Mouse (Mus musculus) hindlimb bud, embryonic 11.5 days (tissue): ENCODE data around the gene Wee2.

Source experiments
- DNase-seq: peaks from one replicate; pipeline ENCODE4 v3.0.0-alpha.2; 2012; ENCODE audit warnings: low read depth, low spot score; ENCODE audit errors: extremely low spot score

Wee2 gene

DNA sequence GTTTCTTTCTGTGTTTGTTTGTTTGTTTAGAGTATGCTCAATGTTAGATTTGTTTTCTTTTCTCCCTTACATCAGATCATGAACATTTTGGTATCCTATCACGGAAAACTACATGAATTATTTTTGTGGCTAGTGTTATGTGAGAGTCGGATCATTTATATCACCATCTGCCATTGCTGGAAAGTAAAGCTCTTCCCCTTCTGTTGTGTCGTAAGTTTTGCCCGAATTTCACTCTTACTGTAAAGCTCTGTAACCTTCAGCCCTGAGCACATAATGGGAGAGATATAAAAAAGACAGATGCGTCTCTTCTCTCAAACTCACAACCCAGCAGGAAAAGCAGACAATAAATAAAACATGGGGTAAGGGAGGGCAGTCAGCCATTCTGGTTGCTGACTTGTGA lies at the start of gene Wee2:
Wee2 (plus strand) TSS at position 153 of the 400 bp plus-strand sequence.
- DNase-seq = no peak

DNA sequence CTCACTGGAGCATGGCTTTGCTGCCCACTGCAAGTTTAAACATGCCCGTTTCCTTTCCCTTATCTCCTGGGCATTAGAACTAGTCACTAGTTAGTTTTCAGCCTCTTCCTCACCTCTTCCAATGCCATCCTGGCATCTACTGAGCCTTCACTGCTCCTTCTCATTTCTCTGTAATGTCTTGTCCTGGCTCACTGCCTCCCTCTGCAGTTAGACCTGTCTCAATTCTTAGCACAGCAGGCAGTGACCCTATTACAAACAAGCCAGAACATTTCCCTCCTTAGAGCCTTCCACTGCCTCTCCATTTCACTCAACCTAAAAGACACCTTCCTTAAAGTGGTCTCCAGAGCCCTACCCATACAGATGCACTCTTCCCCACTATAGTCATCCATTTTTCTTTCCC lies 47.9 kb upstream of the Wee2 start:
- DNase-seq = no peak

DNA sequence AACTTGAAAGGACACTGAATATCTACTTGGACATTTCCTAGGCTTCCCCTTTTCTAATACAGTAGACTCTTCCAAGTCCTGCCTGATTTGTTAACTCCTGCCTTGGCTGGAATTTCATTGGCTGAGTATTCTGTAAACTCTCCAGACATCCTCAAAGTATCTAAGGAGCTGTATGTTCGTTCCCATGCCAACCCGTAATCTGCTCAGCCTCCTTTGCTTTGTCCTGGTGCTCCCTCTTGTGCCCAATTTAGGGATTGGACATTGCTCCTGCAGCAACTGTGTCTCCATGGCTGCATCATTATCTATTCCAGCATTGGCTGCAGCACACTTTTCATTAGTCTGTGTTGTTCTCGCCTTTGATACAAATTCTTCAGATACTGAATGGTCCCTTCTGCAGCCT lies 45.7 kb upstream of the Wee2 start:
- DNase-seq = peak; percentile 10

DNA sequence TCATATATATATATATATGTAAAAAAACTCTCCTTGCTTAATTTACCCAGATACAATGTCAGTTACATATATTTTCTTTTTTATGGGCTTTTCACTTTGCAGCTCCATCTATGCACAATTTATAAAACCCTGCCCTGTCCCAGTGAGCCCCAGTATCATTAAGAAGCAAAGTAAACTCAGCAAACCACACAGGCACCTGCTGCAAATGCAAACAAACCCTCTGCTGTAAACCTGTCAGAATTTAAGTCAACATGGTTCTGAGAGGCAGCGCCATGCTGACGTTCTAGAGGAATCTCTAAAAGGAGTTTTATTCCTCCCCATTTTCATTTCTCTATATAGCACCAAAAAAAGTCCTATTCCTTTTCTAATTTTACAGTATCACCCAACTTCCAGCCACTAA lies 36.9 kb upstream of the Wee2 start:
- no peak for DNase-seq

DNA sequence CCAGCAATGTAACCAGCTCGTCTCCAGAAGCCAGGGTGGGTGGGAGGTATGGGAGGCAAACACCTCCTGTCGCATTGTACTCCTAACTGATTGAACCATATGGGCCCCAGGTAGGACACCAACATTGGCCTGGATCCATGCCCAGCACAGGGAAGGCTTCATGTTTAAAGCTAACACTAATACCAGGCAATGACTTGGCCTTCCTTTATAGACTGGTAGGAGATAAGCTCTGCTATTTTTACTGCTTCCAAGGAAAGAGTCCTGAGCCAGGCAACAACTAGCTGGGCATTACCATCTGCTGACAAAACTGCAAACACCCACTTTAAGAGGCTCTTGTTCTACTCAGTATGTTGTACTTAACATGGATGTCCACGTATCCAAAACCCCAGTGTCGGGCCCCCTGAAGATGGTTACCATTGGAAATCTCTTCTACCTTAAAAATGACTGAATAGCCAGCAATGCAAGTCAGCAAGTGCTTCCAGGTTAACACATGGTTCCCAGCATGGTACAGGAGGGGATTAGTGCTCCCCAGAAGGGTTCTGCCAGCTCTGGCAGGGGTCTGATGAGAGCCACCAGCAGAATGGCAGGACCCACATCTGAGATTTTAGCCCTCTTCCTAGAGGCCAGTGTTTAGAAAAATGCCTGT lies 35.1 kb upstream of the Wee2 start:
- no peak for DNase-seq

DNA sequence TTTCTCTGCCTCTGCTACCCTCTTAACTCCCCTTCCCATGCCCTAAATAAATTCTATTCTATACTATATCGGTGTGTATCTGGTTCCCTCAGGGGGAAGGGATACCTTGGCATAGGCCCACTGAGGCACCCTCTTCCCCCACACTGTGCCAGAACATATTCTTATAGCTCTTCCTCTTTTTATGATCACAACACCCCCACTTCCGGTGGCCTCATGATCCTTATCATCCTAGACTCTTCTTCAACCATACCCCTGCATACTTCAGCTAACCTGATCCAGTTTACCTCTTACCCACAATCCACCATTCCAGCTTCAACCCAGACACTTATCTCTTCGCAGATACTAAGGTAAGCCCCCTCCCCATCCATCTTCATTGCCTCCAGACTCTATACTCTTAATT lies 27.8 kb upstream of the Wee2 start:
- DNase-seq = no peak

DNA sequence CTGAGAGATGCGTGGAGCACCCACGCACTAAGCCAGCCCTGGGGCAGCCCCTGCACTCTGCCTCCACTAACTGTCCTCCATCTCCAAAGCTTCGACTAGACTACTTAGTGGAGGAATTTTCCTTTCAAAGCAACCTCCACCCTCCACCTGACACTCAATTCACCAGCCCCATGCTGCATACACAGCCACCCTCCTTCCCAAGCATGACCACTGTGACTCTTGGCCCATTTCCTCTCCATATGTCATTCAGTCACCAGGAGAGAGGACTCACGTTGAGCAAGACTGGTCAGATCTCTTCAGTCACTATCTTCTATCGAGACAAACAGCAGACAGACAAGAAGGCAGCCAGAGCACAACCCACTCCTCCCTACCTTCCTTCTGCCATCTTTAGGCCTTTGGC lies 25.8 kb upstream of the Wee2 start:
- no peak for DNase-seq

DNA sequence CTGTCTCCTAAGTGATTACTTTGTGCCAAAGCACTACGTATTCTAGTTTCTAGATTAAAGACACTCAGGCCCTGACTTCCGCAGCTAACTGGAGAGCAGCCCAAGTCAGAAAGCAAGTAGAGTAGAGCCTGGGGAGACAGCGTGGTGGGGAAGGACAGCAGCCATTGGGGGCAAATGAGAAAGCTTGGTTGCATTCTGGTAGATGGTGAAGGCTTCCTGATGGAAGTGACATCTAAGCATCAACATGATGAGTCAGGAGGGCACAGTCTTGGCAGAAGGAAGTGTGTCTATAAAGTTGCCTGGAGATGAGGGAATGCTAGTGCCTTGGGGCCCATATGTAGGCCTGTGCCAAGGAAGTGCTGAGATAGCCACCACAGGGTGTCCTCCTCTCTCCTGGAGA lies 25.3 kb upstream of the Wee2 start:
- no peak for DNase-seq

DNA sequence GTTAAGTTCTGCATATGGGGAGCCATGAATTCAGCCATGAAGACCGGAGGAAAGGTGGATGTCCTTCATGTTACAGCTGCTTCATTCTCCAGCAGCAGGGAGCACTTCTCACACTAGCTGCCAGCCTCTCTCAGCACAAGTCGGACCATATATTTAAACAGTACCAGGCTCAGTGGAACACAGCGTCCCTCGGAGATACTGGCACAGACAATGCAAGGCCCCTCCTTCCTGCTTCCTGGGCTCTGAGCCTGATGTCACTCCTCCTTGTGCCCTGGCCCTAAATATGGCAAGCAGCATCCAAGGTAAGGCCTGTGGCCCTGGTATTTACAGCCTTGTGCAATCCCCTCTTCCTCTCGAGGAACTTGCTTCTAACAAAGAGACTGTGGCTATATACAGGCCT lies 23.1 kb upstream of the Wee2 start:
- no peak for DNase-seq

DNA sequence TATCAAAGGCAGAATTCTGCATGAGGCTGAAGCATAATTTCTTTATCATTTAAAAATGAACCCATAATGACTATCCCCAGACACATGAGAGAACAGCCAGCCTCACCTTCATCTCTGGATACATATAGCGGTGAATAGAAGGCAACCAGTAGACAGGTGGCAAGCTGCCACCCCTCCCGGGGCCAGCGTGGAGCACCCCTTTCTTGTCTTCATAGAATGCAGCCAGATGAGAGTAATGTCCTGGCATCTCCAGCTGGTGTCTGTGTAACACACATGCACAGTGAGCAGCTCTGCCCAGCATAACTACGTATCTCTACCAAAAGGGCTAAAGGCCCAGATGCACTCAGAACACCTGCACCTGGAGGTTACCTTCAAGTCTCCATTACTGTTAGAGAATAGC lies 20.5 kb upstream of the Wee2 start:
- DNase-seq = no peak

DNA sequence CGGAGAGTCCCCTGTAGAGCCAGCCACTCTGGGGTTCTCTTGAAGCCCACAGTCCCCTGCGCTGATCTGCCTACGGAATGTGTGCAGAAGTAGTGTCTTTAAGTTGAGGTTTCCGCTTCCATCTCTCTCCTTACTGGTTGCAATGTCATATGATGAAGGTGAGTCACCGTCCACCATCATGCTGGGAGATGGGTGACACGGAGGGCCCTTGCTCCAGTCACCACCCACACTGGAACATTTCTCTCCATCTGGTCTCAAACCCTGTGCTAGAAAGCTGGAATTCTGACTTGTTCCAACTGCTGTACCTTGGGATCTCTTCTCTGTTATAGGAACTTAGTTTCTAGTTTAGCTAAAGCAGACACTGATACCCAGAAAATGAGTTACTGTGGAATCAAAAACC lies 17.8 kb upstream of the Wee2 start:
- no peak for DNase-seq

DNA sequence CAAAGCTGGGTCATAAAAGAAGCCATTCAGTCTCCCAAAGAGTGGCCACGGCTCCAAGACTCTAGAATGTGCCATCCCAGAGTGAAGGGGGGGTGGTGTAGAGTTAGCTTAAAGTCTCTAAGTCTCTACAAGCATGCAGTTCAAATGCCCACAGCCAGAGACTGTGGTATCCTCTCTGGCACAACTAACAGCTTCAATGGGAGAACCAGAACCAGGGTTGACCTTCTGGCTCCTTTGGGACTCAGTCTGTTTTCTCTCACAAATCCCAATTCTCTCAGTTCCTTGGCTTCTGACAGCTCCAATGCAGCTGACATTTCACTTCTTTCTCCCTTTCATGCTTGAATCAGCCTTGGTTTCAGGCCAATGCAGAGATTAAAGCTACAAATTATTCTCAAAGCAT lies 15.9 kb upstream of the Wee2 start:
- no peak for DNase-seq

DNA sequence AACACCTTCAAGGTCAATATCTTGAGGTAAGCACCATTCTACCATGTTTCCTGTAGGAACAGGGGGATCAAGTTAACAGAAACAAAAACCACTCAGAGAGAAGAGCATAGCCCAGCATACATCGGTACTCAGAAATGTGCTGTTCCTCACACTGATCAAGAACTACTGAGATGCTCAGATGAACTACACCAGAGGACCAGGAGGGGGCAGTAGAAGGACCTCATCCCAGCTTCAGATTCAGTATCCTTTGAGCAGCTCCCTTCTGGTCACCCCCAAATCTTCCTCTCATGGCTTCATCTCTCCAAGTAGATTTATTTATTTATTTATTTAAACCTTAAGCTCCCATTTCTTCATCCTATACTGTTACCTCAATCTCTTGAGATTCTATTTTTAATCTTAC lies 15.1 kb upstream of the Wee2 start:
- no peak for DNase-seq

DNA sequence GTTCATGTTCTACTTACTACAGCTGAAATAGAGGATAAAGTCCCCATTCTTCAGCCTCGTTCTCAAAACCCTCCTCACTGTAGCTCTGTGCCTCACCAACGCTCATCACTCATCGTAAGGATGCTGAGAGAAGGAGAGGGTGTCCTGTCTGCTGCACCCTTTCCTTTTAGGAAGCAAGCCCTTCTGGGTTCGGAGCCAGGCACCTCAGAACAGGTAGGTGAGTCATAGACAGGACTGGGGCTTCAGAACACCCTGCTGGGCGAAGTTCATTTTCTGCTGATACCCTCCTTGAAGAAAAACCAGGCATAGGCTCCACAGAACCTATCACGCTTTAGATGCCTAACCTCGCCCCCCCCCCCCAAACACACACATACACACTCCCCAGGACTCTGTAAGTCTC lies 11.4 kb upstream of the Wee2 start:
- no peak for DNase-seq

DNA sequence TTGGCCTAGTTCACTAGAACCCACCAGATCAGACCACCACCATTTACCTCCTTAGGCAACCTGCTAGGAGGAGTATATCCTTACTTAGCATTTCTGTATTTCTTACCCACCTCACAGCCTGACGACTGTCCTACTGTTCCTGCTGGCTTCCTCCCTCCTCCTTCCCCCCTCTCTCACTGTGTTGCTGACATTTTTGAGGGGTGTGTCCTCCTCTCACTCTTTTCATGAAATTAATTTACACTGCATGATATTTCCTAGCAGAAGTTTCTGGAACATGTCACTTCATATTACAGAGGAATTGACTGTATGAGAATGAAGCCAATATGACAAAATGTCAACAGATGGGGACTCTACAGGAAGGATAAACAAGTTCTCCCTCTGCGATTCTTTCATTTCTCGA lies 10.2 kb upstream of the Wee2 start:
- DNase-seq = no peak

DNA sequence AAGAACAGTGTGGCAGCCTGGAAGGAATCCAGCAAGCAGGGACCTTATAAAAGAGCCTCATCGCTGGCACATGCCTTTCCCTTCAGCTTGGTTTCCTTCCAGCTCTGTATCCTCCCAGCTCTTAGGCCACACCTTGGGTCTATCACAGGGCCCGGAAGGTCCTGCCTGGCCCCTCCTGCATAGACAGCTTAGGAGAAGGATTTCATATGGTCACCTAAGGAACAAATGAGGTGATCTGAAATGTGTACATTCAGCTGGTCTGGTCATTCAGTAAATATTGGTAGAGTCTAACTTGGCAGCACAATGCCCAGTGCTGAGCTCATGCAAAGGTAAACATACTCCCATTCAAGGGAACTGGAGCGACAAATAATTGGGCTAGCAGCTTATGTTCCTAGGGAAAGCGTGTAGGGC lies 9.4 kb upstream of the Wee2 start:
- DNase-seq = no peak

DNA sequence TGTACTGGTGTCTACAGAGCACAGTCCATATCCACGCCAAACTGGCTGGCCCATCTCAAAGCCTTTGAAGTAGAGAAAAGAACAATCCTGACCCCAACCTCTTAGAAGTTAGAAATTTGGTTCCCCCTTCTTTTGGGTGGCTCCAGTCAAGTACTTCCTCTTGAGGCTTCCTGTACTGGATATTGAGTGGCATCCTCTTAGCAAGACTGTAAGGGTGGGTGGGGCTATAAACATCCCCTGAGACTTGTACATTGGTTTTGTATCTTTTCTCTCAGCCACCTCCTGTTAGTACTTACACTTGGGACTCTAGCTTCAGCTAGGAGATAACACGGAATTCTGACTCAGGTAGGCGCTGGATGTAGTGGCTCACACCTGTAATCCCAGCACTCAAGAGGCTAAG lies 8.6 kb upstream of the Wee2 start:
- DNase-seq = no peak

DNA sequence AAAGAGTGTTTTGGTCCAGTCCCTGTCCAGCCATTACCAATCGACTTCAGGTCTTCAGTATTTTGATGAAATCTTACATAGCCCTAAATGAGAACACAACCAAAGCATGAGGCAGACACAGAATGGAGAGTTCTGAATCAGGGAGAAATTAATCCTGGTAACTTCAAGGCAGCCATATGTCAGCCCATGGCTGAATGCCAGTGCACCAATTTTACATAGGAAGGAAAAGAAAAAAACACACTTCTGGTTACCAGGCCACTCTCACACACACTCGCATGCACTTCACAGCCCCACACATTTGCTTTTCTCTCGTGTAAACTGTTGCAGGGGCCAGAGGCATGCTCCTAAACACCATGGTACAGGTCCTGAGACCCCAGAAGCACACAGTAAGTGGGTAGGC lies 8.0 kb upstream of the Wee2 start:
- DNase-seq = no peak

DNA sequence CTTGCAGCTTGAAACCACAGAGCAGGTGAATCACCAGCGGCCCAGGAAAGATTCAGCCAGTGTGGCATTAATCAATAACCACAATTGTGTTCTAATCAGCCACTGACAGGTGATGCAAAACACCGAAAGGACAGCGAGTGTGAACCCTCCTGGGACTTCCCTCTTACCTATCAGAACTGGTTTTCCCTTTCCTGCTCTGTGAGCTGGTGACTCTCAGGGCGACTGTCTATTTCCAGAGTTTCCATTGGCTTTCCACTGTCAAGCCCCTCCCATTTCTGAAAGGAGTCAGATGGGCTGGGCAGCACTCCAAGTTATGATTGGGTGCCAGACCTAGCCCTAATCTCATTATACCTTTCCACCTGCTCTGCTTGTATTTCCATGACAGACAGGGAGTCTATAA lies 7.5 kb upstream of the Wee2 start:
- DNase-seq = no peak

DNA sequence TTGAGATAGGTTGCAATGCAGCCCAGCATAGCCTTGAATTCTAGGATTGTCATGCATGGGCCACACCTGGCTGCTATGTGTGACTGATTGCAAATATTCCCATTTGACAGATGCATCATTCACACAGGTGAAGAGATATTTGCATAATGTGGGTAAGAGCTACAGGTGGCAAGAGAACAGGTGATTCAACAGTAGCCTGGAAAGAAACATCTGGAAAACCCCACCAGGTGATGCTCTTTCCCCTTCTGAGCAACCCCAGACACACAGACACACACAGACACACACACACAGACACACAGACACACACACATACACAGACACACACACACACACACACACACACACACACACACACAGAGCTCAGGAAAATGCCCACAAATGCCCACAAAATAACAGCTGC lies 7.1 kb upstream of the Wee2 start:
- no peak for DNase-seq

DNA sequence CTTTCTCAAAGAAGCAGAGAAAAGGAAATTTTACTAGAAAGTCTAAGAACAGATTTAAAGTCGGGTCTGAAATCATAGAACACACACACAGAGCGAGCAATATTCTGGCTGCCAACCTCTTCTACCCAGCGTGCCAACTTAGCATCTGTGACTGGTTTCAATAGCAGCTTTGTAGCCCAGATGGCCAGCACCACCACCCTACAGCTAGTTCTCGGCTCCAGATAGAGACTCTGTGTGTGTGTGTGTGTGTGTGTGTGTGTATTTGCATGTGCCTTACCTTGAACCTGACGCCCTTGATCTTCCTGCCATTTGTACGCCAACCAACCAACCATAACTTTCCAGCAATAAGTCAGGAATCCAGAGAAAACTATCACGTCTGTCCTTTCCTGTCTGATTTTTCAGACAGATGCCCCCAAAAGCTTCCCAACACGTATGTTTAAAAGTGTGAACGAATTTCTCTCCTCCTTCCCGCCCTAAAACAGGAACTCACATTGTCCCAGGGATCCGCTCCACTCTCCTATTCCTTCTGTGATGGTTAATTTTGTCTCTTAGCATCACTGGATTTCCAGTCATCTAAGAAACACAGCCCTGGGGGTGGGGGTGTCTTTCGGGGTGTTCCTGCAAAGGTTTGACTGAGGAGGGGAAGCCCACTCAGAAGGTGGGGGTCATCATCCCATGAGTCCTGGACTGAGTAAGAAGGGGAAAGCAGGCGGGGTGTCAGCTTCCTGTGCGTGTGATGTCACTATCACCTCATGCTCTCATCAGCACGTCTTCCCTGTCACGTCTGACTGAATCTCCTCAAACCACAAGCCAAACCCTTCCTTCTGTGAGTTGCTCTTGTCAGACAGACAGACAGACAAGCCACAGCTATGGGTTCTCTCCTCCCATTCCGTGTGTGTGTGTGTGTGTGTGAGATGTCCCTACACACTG lies 6.3 kb upstream of the Wee2 start:
- no peak for DNase-seq

DNA sequence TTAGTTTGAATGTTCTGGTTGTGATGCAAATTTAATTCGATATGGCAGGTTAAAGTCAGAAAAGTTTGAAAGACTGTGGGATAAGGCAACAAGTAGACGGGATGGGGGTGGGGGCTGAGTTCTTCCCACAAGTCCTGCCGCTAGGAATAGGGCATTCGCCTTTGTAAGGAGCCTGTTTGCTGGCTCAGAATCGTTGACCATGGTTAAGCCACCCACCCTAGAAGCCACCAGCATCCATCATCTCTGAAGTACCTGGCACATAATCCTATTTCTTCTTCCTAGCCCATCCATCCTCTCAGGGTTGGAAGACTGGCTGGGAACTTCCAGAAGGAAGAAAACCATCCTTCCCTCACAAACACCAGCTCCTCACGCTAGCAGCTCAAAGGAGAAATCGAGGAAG lies 4.2 kb upstream of the Wee2 start:
- DNase-seq = no peak
